Mouse (Mus musculus) cerebellum, adult 2 months (tissue): ENCODE results near the gene Slc16a10.

Experiments used
- CTCF ChIP-seq: fragments of 200-500 bp; IDR thresholded peaks from 2 replicates; pipeline ENCODE4 v1.5.1; 2011; ENCODE audit warnings: low read depth, mild to moderate bottlenecking, control low read depth, low read length, moderate library complexity, borderline replicate concordance; ENCODE audit not compliant: insufficient read depth
- POLR2A ChIP-seq: fragments of 200-500 bp; IDR thresholded peaks from 2 replicates; pipeline ENCODE4 v1.6.1; 2011; ENCODE audit warnings: low read length, control low read depth, borderline replicate concordance; ENCODE audit not compliant: insufficient read depth

DNA sequence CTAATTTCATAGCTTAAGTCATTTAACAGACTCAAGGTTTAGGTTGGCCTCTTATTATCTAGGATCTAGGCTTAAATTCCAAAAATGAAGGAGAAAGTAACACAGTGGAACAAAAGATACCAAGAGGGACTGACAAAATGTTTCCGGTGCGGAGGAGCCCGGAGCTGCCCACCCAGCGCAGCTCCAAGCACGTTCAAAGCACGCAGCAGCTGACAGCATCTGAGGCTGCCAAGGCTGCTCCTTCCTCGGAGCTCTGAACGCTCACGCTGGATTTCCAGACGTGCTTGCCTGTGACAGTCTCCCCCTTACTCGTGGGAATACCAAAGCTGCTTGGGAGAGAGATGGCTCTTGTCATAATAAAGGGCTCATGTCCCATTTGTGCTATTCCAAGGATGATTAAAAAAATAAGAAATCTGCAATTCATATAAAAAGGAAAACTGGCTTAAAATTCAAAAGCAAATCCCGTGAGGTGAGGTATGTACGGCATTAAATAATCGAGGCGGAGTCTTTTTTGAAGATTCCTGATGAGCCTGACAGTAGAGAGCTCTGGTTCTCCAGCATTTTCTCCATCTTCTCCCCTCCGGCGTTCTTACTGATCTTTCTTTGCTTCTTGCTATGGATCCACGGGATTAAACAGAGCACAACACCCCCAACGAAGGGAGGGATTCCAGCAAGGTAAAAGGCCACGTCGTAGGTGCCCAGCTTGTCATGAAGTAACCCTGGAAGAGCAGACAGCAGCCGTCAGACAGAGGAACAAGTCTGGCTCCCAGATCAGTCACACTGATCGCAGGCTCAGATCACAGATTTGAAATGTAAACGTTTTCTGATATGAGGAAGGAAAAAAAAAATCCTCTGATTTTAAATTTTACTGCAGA, 105.1 kb downstream of the Slc16a10 start:
- no peak for TF ChIP-seq POLR2A
- no peak for TF ChIP-seq CTCF
